Mouse (Mus musculus): ENCODE measurements around the gene Zc3h6.

Gene Zc3h6

DNA sequence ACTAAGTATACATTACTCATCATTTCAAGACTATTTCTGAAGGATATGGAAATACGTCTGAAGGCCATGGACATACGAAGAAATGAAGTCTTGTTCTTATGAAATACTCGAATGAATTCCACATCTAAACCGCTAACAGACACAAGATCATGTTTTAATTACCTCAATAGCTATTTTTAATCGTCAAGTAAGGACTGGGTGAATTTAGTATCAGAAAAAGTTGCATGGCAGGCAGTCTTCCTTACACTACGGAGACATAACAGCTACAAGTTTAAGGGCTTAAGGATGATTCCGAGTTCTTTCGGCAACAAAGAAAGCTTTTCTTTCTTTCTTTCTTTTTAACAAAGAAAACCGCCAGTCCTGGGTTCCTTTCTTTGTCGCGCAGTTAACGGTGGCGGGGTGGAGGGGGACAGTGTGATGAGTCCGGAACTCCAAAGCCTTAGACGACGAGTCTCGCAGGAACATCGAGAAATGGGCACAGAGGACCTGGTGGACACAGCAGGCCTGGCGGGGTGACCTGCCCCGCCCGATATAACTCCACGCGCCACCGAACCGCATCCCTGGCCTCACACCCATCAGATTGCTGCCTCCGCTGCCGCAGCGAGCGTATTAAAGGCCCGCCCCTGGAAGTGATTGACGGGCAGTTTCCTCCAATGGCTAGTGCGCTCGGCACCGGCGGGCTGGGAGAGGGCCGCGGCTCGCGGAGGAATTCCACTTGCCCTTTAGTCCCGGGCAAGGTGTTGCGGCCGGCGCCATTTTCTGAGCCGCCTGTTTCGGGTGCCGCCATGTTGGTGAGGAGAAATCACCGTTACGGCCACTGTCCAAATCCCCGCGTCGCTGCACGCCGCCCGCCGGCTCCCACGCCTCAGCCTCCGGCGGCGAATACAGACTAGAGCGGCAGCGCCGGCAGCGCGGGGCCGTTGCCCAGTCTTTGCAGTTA is at the start of gene Zc3h6:
Gene Zc3h6, plus strand, starts transcription at position 762 of the 940 bp plus-strand sequence.
- DNase-seq (ENCODE audit: low read depth, low spot score) = peak; percentile 96

DNA sequence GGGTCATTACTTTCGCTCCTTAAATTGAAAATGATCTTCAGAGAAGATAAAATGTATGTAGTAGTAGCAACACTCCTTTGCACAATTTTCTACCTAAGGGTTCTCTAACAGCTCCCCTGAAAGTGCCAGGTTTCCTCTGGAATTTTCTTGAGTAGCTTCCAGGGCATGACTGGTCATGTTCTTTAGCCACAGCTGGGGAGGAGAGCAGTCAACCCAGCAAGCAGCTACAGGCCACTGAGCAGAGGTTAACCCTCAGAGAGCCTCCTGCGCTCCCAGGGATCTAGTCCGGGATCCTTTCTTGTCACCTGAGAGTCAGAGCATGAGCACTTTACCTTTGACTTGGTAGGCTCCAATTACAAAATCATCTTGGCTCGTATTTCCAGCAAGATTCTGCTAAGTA is 42.4 kb upstream of the Zc3h6 start:
- DNase-seq (ENCODE audit: low read depth, low spot score) = no peak

DNA sequence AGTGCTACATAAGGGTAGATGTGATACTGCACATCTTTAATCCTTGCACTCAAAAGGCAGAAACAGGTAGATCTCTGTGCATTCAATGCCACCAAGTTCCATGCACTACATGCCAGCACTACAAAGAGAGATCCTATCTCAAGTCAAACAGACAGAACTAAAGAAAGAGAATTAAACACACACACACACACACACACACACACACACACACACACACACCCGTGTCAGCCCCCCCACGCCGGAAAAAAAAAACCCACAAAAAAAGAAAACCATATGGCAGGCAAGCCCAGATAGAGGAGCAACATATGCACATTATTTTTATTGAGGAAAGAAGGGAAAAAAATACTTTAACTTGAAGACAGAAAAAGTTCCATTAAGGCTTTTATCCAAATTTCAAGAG is 38.8 kb upstream of the Zc3h6 start:
- no peak for DNase-seq (ENCODE audit: low read depth, low spot score)

DNA sequence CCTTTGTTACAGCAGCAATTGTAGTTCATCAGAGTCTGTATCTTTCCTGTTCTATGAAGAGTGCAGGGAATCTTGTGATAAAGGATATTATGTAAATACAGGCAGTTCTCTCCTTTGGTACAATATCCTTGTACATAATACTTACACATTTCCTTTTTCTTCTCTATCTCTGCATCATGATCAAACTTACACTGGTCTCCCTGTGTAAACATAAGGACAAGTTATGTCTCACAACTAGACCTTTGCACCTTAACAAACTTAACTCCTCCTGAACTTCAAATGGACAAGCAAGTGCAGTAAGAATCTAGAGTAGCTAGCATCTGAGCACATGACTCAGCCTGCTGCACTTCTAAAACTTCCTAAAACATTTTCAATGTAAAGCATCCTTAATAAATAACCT is 36.5 kb upstream of the Zc3h6 start:
- no peak for DNase-seq (ENCODE audit: low read depth, low spot score)

DNA sequence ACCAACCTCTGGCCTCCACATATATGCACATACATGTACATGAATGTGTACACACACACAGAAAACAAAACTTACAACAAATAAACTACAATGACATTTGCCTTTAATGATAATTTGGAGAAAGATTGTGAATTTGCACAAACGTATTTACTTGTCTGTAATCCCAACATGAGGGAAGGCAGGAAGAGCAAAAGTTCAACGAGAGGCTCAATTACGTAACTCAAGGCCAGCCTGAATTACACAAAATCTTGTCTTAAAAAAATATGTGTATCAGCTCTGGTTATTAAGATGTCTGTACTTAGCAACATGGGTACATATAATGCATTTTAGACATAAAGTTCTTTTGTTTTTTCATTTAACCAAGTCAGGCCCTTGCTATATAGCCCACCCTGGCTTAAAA is 30.9 kb upstream of the Zc3h6 start:
- DNase-seq (ENCODE audit: low read depth, low spot score) = no peak

DNA sequence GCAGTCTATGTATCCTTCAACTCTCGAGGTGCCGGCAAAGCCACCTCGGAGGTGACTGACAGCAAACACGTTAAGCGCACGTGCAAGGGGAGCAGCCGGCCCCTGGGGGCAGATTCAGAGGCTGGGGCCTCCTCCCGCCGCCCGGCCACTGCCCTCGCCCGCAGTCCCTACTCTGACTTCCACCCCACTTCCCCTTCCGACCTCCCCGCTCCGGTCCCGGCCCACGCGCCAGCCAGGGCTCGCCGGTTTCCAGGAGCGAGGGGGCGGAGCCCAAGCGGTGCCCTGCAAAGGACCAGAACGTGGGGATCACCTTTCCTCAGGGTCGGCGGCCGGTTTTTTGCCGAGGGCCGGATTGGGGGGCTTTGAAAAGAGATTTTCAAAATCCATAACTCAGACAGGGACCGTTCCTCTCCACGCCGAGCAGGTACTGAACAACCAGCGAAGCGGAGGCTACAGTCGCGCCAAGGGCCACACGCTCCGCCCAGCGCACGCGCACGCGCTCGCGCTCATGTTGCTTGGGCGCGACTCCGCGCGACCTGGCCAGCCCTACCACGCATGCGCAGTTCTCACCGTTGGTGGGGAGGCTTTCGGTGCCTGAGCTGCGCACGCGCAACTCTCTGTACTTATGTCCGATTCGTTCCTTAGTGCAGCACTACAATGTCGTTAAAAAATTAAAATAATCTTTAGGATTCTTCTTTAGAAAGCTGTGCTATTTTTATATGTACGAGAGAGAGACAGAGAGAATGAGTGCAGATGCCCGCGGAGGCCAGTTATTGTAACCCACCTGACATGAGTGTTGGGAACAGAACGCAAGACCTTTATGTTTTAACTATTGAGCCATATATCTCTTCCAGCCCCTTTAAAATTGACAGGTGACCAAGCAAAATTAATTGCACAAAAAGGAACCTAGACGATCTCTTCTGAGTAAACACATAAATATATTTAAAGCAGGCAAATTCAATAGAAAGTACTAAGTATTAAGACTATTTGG is 23.4 kb upstream of the Zc3h6 start, which contains the start of gene Zc3h8:
Gene Zc3h8, minus strand, starts transcription at position 540 of the 991 bp plus-strand sequence.
- peak; percentile 98 for DNase-seq (ENCODE audit: low read depth, low spot score)

DNA sequence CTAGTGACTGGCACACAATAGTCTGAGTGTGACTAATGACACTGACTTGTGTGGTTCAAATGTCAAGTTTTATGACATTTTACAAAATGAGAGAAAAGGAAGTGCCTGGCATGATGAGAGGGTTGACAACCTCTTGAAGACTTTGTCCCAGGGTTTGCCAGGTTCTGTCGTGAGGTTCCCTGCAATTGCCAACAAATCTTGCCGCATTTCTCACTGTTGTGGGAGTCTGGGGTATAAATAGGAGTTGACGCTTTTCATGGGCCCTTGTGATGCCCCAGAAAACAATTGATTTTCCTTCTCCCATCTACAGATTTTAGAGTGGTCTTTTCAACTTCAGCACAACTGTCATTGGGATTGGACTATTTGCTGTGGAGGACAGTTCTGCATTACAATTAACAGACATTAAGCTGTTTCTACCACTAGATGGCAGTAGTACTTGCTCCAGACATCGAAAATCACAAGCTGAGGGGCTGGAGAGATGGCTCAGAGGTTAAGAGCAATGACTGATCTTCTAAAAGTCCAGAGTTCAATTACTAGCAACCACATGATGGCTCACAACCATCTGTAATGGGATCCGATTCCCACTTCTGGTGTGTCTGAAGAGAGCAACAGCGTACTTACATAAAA is 19.1 kb upstream of the Zc3h6 start:
- peak; percentile 81 for DNase-seq (ENCODE audit: low read depth, low spot score)

DNA sequence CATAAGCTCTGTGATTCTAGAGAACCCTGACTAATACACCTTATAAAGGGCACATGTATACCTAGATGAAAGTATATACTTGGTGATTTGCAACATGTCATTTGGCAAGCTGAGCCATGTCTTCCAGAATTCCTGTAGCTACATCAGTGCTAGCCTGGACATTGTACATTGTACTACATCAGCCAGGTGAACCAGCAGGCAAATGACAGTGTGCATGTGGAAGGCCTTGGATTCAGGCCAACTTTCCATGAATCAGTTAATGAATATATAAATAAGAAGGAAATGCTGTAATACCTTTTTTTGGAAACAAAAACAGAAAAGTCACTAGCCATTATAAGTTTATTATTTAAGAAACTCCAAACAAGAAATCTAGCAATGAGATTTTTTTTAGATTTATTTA is 13.0 kb upstream of the Zc3h6 start:
- no peak for DNase-seq (ENCODE audit: low read depth, low spot score)

DNA sequence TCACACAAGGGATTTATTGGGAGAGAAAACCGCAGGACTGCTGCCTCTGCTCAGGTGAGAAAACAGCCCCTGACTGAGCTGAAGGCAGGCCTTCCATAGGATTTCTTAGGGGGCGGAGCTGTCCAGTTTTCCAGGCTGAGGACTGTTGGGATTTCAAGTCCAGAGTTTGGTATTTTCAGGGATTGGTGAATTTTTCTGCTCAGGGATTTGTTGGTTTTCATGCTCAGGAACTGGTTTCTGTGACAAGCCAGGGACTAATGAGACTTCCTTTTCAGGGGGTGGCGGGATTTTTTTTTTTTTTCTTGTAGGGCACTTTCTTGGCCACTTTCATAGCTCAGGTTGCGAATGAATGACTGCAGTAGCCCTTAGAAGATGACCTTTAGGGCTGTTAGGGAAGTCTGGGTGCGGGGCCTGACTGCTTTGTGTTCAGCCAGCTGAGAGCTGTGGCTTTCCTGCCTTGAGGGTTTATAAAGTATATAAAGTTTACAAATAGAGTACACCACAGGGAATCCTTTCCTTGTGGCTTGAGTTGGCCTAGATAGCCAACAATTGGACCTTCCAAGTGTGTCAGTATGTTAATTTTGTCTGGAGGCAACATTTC is 1.6 kb upstream of the Zc3h6 start:
- DNase-seq (ENCODE audit: low read depth, low spot score) = peak; percentile 57

DNA sequence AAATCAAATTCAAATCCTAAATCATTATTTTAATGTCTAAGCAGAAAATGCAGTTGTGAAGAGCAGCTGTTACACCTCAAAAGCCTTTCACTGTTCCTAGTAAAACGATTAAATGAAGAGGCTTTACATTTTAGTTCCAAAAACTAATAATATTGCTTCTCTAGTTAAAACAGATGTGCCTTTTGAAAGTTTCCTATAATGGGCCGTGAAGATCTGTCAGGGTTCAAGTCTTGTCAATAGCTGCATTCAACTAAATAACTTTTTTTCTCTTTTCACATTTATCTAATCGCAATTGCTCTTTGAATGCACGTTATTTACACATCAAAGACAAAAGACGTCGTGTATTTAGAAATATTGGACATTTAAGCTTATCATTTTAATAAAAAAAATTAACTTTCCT is 966 bp upstream of the Zc3h6 start:
- DNase-seq (ENCODE audit: low read depth, low spot score) = no peak

DNA sequence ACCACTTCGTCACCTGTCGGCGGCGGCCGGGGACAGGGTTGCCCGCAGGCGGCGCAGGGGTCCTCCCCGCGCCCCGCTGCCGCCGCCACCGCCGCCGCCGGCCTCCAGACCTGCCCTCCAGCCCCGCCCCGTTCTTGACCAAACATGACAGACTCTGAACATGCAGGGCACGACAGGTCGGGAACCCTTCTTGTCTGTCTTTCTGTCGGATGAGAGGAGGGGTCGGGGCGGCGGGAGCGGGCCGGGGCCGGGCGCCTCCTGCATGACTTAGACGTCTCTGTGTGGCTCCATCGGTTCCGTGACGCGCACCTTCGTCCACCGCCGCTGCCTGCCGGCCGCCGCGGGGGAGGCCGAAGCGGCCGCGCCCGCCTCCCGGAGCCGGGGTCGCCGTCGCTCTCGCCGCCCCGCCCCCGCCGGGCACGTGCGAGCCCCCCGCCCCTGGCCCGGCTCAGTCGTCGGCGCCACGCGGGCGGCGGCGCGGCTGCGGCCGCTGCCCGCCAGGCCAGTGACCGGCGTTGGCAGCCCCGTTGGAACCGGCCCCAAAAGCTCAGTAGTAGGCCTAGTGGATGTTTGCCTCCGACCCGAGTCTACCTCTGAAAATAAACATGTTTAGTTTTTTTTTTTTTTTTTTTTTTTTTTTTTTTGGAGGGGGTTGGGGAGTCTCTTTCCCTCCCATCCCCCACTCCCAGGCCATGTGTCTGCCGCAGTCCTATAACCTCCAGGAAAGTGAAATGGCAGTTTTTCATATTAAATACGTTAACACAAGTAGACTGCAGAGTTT is 649 bp downstream of the Zc3h6 start, which contains the start of gene Gm10762:
Gene Gm10762, minus strand, starts transcription at position 65 of the 781 bp plus-strand sequence.
- DNase-seq (ENCODE audit: low read depth, low spot score) = peak; percentile 84

DNA sequence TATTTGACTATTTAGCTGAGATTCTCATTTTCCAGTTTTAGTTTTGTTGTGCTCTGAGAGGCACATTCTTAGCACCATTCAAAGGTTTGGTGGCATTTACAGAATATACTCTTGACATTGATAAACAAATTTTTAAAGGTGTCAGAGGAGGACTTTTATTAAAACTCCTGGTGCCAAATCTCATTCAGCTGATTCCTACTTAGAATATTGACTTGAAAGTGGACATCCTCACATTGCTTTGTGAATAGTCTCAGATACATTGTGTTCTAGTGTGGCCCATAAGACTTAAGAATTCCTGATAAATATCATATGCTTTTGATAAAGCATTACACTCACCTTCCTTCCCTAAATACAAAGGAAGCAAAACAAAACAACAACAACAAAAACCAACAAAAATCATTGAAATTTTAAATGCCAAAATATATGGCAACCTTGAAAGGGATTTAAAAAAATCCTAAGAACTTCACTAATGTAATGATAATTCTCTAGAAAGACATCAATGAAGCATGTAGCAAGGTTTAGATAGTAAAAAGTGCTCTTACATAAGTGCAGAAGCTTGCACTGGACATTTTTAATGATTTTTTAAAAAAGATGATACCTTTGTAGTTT is 1.4 kb downstream of the Zc3h6 start:
- no peak for DNase-seq (ENCODE audit: low read depth, low spot score)

DNA sequence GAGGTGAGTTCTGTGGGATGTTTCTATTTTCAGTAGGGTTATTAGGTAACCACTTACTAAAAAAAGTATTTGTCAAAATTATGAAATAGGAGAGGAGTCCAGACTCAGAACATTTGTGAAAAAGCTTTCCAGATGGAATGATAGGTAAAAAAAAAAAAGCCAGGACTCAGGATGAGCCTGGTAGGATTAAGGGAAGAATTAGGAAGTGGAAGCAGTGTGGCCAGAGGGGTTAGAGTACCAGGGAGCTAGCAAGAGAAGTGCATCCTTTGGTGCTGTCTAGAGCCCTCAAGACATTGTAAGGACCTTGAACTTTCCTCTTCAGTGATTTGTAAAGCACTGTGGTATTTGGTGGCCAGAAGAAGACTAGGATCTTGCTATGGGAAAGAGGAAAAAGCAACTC is 5.1 kb downstream of the Zc3h6 start:
- DNase-seq (ENCODE audit: low read depth, low spot score) = no peak

DNA sequence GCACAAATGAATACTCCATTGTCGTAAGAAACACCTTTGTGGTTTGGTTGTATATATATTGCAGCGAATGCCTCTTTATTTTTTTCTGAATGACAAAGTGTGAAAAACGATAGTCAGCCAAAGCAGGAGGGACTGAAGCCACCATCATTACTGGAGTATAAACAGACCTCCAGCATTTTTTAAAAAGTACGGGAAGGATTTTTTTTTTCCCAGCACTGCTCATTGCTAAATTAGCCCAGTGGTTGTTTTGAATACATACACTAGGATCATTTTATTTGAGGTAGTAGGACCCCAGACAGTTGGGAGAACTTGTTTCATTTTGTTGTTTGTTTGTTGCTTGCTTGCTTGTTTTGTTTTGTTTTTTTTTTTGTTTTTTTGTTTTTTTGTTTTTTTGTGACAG is 8.4 kb downstream of the Zc3h6 start:
- DNase-seq (ENCODE audit: low read depth, low spot score) = no peak

DNA sequence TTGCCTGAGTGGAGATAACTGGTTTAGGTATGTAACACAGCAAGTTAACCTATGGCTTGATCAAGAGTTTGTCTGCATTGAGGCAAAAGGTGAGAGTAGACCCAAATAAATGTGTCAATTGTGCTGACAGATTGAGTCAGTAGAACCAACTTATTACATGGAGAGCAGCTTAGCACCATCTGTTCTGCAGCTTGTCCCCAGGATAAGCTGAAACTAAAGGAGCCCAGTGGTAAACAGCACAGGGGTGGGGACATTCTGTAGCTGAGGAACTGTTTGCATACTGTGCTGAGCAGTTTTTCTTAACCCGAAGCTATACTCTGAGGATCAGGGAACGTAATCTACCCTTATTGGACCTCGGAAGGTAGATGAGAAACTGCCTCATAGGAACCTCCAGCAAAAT is 17.5 kb downstream of the Zc3h6 start:
- DNase-seq (ENCODE audit: low read depth, low spot score) = no peak

DNA sequence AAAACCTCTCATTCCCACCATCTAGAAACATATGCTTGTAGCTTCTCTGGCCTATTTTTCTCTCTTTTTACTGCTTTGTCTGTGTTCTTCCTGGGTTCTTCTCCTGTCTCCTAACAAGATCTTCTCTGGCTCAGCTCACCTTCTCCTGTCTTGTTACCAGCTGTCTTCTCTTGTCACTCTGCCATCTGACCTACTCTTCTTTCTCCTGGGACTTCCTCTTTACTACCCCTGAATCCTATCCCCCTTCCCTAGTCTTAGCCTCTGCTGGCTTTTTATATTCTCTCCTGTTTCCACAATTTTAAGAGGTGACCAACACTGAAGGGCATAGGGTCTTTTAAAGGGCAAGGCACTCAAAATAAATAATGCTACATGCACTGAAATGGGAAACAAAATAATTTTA is 37.7 kb downstream of the Zc3h6 start:
- no peak for DNase-seq (ENCODE audit: low read depth, low spot score)

DNA sequence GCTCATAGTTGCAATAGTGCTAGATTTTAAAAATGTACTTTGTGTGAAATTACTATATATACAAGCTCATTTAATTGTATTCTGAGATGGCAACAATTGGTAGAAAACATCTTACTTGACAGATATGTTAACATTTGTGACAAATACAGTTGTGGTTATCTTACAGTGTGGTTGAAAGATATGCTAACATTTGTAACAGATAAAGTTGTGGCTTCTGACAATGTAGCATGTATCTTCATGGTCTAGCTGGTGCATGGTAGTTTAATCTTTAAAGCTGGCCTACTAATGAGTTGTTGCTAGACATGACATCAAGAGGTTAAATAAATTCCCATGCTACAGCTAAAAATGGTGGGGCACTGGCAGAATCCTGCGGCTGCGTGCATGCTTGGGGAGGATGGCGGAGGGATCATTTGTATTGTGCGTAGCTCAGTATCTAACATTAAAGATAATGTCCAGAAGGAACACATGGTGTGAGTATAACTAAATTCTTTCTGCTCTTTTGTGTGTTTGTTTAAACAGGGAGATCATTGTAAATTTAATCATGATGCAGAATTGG is 39.1 kb downstream of the Zc3h6 start:
- no peak for DNase-seq (ENCODE audit: low read depth, low spot score)

DNA sequence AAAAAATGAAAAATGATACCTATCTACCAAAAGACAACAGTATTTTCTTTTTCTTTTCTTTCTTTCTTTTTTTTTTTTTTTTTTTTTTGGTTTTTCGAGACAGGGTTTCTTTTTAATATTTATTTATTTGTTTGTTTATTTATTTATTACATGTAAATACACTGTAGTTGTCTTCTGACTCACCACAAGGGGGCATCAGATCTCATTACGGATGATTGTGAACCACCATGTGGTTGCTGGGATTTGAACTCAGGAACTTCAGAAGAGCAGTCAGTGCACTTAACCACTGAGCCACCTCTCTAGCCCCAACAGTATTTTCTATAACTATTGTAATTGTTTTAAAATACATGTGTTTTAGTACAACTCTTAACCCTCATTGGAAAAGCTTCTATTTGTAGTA is 41.7 kb downstream of the Zc3h6 start:
- peak; percentile 30 for DNase-seq (ENCODE audit: low read depth, low spot score)

DNA sequence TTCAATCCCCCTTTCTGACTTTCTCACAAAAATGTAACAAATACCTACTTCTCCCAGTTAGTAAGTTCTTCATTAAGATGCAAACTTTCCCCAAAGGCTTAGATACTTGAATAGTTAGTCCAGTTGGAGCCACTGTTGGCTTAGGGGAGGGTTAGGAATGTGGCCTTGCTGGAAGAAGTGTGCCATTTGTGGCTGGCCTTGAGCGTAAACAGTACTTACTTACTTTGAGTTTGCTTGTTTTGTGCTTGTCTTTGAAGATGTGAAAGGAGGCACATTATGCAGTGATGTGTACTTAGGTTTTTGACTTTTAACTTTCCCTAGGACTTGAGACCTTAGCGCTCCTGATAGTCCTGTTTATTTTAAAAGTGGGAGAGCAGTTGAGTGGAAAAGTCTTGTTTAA is 52.9 kb downstream of the Zc3h6 start:
- DNase-seq (ENCODE audit: low read depth, low spot score) = no peak

DNA sequence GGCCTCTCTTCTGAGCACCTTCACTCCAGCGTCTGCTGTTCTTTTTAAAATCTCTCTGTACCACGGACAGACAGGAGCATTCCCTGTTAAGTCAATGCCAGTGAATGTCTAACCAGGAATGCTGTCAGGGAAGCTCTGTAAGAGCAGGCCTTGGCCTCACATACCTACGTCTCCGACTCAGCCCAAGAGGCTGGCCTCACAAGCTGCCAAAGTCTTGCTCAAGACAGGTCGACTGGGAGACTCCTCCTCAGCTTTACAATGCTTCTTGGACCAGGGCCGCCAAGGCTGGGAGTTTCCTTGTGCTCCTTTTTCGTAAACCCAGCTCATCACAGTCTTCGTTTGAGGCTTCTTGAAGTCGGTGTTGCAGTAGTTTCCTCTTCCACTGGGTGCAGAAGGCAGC is 57.6 kb downstream of the Zc3h6 start:
- peak; percentile 6 for DNase-seq (ENCODE audit: low read depth, low spot score)

All from ES-CJ7 (cell line).